Mouse (Mus musculus) heart, postnatal 14 days (tissue): ENCODE measurements around the gene Srms. TPM values are rescaled to one million over a fixed set of nuclear protein-coding genes. Genes with fewer than 3 reads are reported as not detected.

ENCODE experiments used
- DNase-seq, 2 experiments: peaks; one replicate each; pipeline ENCODE4 v3.0.0; 2021 to 2022
- intact Hi-C: fragments of 180-260 bp; cut with DNase I; formaldehyde crosslinking; loops from one replicate; pipeline ENCODE4 v1.15.1; 2025
- long read RNA-seq, 2 experiments: library from polyadenylated mRNA; stranded (forward); transcript quantifications; one replicate each; pipeline ENCODE4 v2.0.0; 2021
- total RNA-seq, 2 experiments: library from RNA; stranded (reverse); gene quantifications; 2 replicates each; pipeline ENCODE4 v1.2.3; 2021

The Srms gene
- under 1 TPM; 0.17 to 0.61 TPM for total RNA-seq
- long read RNA-seq, experiment 1, partial matches to known transcripts: 0 of 1 reads
- long read RNA-seq, experiment 1, other reads (novel, unspliced or antisense): 1 of 1 reads
- long read RNA-seq, experiment 2: 0 reads

DNA sequence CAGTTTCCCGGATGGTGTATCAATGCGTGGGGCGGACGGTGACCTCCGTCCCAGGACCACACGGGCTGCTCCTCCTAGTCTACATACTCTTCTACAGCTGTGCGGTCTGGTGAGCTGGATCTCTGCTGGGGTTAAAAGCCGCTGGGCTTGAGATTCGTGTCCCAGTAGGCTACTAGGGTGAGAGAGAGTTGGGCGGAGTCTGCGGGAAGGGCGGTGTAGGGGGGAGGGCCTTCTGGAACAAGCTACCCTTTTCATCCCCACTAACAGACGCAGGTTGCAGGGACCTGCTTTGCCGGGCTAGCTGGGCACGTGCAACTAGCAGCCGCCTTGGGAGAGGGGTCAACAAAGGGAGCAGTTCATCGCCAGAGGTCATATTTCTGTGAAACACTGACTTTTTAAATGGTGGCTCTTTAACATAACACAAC is at the start of gene Srms:
Srms (minus strand) TSS at position 165 of the 425 bp plus-strand sequence.
- peak in 1 of 2 experiments; percentile 33 for DNase-seq
- intact Hi-C loops: no loop called here

DNA sequence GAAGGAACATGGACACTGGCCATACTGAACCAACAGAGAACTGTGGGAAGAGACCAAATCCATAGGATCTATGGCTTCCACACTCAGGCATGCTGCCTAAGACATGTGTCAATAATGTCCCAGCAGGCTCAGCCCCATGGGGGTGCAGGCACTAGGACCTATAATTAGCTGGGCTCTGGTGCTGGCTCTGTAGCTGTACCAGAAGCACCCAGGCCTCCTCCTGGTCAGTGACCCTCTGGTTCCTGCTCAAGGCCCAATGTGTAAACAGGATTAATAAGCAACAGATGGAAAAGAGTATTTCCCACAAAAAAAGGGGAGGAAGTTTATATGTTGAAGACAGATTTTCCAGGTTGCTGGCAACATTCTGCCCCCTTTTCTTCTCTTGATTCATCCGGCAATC is 40.3 kb upstream of the Srms start:
- DNase-seq: no peak
- intact Hi-C loops: no loop called here

DNA sequence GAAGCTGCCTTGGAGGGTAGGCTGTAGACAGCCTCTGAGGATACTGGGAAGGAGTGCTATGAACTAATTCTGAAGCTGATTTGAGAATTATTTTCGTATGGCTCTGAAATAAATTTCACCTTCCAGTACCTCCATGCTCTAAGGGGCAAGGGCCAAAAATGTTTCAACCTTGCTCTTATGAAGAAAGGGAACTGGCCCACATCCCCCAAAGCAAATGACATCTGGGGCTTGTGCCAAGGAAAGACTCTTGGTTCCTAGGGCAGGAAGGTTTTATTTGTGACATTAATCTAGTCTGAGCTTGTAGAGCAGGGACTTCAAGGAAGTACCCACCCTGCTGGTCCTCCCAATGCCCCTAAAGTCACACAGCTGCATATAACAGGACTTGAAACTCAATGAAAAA is 38.9 kb upstream of the Srms start:
- intact Hi-C loops: no loop called here
- no peak for DNase-seq

DNA sequence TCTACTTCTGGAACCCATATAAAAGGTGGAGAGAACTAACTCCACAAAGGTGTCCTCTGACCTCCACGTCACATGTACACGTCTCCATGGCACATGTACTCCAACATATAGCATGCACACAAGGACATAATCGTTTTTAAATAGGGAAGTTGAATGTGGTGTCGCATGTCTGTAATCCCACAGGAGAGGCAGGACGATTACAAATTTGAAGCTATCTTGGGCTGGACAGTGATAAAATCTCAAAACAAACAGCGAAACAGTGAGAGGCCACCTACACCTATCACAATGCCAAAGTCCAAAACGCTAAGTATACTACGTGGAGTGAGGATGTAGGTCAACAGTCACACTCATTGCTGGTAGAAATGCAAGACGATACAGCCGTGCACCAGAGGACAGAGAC is 36.2 kb upstream of the Srms start:
- intact Hi-C loops: no loop called here
- DNase-seq: no peak

DNA sequence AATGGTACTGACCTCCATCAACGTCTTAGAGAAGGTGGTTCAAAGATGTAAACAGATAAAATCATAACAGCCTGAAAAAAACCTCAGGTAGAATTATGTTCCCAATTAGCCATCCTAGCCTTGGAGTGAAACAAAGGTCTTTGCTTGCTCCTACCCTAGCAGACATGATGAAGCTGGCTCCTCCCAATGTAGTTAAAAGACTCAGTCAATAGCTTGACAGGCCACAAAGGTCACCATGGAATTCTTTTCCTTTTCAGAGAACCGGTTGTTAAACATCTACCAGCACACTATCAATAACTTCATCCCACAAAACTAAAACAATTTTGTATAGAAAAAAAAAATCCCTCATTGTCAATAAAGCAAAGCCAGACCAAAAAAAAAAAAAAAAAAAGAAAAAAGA is 32.0 kb upstream of the Srms start:
- no peak for DNase-seq
- intact Hi-C loops: no loop called here

DNA sequence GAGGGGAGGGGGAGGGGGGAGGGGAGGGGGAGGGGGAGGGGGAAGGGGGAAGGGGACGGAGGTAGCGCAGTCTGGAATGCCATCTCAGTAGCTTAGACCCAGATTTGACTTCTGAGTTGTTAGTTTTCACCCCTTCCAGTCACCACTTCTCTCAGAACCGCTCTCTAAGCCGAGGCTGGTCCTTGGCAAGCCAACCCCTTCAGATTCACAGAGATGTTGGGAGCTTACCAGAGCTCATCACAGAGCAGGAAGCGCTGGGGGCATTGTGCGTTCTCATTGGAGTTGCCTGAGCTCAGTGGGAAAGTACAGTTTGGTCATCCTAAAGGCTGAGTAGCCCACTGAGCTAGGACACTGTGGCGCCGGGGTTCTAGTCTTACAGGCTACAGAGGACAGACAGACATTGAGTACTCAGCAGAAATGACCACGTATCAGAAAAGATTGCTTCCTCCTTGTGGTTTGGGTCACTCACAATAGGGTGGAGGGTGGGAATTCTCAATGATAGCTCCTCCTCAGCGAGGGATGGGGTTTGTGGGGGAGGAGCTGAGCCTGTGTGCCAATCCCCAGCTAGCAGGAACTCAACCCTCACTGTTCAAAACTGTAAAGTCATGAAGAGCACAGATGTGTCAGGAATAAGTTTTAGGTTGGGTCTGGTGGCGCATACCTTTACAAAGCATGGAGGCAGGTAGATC is 30.9 kb upstream of the Srms start:
- DNase-seq: peak; percentile 26 to 52
- intact Hi-C loops: loop anchor here (5.0 kb wide), 1 partner anchor 43 kb away; the partner anchor contains the start of gene Gmeb2

DNA sequence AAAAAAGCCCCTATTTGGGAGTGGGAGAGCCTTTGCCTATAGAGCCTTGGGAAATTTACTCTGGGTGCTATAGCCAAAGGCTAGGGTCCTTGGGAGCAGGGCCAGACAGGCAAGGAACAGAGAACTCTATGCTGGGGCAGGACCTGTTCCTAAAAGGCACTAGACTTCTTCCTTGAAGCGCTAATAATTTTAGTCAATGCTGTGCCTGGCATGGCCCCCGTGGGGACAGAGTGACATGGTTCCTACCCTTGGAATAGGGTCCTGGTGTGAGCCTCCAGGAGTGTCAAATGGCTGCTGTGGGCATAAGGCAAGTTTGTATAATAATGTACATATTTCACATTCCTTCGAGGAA is 29.3 kb upstream of the Srms start:
- intact Hi-C loops: loop anchor here (5.0 kb wide), 1 partner anchor 45 kb away; the partner anchor contains the start of gene Gmeb2

DNA sequence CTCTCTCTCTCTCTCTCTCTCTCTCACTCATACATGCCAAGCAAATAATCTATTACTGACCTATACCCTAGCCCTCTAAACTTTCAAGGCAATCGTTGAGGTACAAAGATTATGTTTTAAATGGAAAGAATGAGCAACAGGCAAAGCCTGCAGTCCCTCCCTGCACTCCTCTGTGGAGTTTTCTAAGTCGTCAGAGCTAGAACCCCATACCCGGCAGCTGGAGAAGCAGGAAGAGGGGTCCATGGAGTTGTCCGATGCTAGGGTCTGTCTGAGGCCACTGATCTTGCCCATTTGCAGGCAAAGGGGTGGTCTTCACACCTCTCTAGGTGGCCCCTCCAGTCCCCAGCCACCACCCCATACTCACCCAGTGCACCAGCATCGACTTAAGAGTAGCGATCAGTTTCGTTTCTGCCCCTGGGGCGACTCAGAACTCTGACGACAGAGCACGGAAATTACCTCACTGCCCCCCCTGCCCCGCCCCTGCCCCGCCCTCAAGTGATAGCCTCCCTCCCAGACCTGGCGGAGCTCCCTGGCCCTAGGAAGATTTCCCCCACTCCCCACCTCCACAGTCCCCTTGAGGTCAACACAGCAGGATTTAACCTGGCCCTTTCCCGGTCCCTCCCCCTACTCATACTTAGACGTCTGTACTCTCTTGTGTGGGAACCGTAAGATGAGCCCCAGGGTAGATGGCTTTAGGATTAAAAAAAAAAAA is 28.8 kb upstream of the Srms start, which contains the start of gene Helz2:
Helz2 (minus strand) TSS at position 426 of the 712 bp plus-strand sequence.
- peak; percentile 56 to 60 for DNase-seq
- intact Hi-C loops: loop anchor here (5.0 kb wide), 1 partner anchor 46 kb away; the partner anchor contains the start of gene Gmeb2

More for the DNA sequence above, 29.3 kb upstream of the Srms start:
- peak in 1 of 2 experiments; percentile 2 for DNase-seq

DNA sequence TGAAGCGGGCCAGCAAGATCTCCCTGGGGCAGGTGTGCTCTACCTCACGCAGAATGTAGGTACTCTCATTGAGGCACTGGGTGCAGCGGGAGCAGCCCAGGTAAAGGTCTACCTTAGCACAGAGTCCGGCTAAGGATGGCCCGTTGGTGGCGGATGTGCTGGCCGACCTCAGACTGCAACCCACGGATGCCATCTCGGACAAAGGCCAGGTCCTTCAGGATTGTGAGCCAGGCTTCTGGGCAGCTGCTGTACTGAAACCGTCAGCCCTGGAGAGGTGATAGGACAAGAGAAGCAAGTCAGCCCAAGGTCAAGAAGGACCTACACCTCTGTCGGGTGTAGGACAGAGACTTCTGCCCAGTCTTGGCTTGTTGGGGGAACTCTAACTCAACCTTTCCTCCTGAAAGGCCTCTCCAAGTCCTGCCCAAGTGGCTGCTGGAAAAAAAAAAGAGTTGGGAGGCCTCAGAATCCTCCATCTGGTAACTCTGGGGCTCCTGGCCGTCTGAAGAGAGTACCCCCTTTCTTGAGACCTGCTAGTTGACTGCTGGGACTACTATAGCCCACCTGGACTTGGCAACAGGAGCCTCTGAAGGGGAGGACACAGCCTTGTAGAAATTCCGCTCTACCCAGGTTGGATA is 27.9 kb upstream of the Srms start:
- intact Hi-C loops: loop anchor here (5.0 kb wide), 1 partner anchor 46 kb away; the partner anchor contains the start of gene Gmeb2
- peak in 1 of 2 experiments; percentile 2 for DNase-seq

DNA sequence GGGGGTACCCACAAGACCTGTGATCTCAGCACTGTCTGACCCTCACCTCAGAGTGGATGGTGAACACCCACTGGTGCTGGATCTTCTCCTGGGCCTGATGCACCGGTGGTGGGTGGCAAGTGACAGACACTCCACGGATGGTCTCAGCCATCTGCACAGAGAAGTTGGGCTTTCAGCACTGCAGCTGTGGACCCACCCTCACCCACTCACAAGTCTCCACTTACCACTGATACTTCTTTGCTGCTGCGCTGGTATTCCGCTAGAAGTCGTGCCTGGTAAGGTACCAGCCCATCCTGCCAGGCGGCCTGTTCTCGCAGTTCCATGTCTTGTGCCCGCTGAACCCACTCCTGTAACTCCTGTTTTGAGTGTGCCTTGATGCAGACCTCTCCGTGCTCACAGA is 26.3 kb upstream of the Srms start:
- DNase-seq: no peak
- intact Hi-C loops: loop anchor here (5.0 kb wide), 1 partner anchor 52 kb away; the partner anchor contains the start of gene Ppdpf

DNA sequence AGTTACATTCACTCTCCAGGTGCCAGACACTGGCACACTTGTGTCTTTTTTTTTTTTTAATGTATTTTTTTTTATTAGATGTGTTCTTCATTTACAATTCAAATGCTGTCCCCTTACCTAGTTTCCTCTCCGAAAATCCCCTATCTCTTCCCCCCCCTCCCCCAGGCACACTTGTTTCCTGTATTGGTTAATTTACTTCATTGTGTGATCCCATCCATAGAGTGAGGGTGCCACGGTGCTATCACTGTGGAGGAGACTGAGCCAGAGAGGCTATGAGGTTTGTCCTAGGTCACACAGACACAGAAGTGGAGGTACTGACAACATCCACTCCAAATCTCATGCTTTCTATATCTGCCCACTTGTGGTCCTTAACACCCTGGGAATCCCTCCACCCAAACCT is 25.9 kb upstream of the Srms start:
- intact Hi-C loops: loop anchor here (5.0 kb wide), 1 partner anchor 52 kb away; the partner anchor contains the start of gene Ppdpf

DNA sequence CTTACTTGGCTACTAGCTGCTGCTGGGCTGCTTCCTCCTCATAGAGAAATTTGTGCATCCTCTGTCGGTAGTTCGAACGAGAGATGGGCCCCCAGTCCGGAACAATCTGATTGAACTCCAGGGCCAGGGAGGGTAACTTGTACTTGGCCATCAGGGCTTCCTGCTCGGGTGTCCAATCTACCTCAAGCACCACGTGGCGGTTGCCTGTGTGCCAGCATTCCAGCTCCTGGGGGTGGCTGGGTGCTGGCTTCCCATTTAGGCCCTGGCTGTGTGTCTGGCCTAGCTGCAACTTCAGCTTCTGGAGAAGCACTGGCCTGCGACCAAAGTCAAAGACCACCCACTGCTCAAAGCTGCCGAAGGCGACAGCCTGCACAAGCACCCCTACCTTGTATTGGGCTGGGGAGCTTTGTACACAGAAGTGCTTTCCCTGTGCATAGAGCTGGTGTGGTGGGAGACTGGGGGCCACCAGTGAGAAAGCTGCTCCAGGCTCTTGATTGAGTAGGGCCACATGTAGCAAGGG is 25.2 kb upstream of the Srms start:
- intact Hi-C loops: loop anchor here (5.0 kb wide), 1 partner anchor 51 kb away; the partner anchor contains the start of gene Ppdpf
- DNase-seq: peak; percentile 13 to 35

More for the DNA sequence above, 25.9 kb upstream of the Srms start:
- no peak for DNase-seq

DNA sequence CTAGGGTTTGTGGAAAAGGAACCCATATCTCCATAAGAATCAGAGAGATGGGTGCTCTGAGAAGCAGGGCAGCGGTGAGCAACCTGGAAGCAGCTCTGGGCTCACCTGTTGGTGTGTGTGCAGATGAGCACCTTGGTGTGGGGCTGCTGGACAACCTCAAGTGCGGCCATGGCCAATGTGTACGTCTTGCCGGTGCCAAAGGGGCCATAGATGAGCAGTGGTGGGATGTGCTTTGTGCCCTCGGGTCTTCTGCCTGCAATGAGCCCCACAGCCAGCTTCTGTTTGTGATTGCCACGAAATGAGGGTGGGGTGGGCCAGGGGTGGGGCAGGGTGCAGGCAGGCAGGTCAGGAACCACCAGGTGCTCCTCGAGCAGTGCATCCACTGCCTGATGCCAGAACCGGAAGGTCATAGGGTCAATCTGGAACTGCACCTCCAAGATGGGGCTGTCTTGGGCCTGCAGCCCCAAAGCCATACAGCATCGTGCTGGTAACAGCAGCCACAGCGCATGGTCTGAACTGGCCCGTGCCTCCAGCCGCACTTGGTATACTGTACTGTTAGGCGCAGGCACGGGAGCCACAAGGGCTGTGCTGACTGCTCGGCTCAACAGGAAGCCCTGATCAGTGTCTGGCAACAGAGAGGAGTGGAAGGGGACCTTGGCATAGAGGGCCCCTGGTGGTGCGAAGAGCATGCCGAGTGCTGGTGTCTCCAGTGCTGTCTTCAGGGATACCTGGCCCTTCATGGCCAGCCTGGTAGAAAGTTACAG is 24.4 kb upstream of the Srms start:
- DNase-seq: peak in 1 of 2 experiments; percentile 2
- intact Hi-C loops: loop anchor here (5.0 kb wide), 1 partner anchor 50 kb away; the partner anchor contains the start of gene Ppdpf

DNA sequence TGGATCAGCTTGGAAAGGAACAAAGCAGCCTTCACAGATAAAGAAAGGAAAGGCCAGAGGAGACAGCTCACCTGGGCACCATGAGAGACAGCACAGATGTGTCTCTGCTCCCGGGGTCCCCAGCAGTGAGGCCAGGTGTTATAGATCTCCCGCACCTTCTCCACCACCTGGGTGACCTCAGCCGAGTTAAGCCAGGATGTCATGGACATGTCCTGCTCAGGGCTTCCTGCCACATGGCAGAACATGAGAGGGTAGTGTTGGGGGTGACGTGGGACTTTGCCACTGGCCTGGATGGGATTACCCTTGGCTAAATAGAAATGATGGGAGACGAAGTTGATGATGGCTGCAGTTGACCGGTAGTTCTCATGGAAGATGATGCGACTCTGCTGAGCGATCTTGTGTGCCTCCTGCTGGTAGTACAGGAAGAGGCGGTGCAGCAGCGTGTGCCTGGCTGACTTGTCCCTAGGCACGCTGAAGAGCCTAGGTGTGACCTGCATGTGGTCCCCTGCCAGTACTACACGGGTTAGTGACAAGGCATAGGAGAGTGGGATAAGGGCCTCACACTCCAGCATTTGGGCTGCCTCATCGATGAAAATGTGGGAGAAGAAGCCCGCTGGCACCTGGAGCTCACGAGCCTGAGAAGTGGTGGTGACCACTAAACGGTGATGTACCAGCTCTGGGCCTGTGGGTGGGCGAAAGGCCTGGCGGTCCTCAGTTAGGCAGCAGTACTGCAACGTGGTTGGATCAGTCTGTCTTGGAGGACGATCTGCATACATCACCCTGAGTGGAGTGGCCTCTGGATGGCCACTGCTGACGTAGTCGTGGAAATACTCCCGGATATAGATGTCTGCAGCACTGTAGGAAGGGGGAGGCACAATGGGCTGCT is 22.9 kb upstream of the Srms start:
- DNase-seq: no peak
- intact Hi-C loops: loop anchor here (5.0 kb wide), 1 partner anchor 49 kb away; the partner anchor contains the start of gene Ppdpf

DNA sequence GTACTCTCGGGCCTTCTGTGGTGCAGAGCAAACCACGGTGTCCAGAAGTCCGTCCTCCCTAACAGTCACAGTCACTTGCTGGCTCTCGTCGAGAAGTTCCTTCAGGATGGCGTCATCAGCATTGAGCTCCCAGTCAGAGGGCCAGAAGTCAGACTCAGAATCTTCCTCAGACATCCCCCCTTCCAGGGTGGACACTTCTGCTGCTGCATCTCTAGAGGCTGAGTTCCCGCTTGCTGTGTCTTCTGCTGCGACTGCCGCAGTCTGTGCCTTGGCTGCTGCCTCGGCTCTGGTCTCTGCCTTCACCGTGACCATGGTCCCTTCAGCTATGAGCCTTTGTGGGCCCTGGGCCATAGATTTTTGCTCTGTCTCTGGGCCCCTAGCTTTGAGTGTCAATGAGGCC is 21.7 kb upstream of the Srms start:
- intact Hi-C loops: loop anchor here (5.0 kb wide), 1 partner anchor 47 kb away; the partner anchor contains the start of gene Ppdpf
- peak; percentile 9 to 23 for DNase-seq

DNA sequence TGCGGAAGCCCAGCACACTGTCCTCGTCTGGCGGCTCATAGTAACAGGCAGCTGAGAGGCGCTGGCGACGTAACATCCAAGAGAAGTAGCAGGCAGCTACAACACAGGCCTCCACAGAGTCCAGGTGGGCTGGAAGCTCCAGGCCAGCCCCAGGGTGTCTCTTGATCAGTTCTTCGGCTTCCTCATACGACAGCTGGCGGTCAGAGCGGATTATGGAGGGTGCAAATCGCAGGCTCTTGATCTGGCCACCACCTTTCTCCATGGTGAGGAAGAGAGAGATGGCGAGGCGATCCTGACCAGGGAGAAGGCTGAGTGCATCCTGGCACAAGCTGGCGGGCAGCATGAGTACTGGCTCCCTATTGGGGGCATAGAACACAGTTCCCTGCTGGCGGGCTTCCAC is 20.5 kb upstream of the Srms start:
- DNase-seq: no peak
- intact Hi-C loops: no loop called here

DNA sequence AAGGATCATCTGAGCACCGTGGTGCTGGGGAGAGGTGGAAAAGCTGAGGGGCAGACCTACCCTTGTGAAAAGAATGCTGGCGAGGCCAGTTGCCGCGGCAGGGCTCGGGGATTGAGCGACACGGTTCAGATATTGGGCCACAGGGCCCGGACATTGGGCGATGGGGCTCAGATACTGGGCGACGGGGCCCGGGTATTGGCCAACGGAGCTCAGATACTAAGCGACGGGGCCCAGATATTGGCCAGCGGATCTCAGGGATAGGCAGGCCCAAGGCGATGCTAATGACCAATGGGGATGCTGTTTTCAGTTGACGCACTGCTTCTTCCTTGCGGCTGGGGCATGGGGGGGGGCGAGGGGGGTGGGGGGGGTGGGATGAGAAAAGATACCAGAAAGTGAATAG is 18.2 kb upstream of the Srms start:
- intact Hi-C loops: no loop called here

DNA sequence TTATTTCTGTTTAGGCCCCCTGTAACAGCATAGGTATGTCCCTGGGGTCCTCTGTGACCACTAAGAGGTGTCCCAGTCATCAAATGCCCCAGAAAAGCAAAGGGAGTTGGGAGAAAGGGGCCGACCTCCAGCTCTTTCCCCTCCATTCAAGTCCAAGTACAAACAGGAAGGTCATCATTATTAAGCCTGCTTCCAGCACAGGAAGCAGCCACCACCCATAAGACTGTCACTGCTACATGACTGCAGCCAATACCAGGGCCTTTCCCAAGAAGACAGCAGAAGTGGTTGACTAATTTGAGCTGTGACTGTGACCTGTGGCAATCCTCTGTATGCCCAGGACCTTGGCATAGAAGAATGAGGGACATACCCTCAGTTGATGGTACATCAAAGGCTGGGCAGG is 15.3 kb upstream of the Srms start:
- no peak for DNase-seq
- intact Hi-C loops: no loop called here

More for the DNA sequence above, 18.2 kb upstream of the Srms start:
- DNase-seq: no peak
